Mouse (Mus musculus) MEL (cell line): ENCODE measurements around the gene Cilp. TPM values are rescaled to one million over a fixed set of nuclear protein-coding genes. Genes with fewer than 3 reads are reported as not detected.

Experiments used
- DNase-seq: peaks from one replicate; pipeline ENCODE4 v3.0.0; 2011; ENCODE audit warnings: low read depth, low spot score
- H3K27ac ChIP-seq: 2 replicates; pipeline ENCODE4 v1.5.1; 2012; ENCODE audit warnings: low read depth, mild to moderate bottlenecking, control low read depth, low read length, moderate library complexity; ENCODE audit not compliant: control insufficient read depth
- H3K27me3 ChIP-seq, 2 experiments: fragments of 150-350 bp in 1 of 2; sonication (generic) in 1 of 2; 2 replicates each; pipeline ENCODE4 v1.6.1; 2012; ENCODE audit warnings: low read length in 2 of 2, mild to moderate bottlenecking in 2 of 2, improper control_type of control experiment in 1 of 2, moderate library complexity in 1 of 2; ENCODE audit not compliant: insufficient read depth in 2 of 2, control insufficient read depth in 1 of 2
- H3K36me3 ChIP-seq, 2 experiments: 2 replicates each; pipeline ENCODE4 v1.6.1; 2012 to 2014; ENCODE audit warnings: low read length in 2 of 2, improper control_type of control experiment in 1 of 2, inconsistent platforms in 1 of 2, mild to moderate bottlenecking in 1 of 2; ENCODE audit not compliant: insufficient read depth in 2 of 2, control insufficient read depth in 1 of 2
- H3K4me1 ChIP-seq, 2 experiments: fragments of 150-350 bp in 1 of 2; sonication (generic) in 1 of 2; 2 replicates each; pipeline ENCODE4 v1.6.1; 2012; ENCODE audit warnings: low read length in 2 of 2, improper control_type of control experiment in 1 of 2, mild to moderate bottlenecking in 1 of 2; ENCODE audit not compliant: insufficient read depth in 2 of 2, control insufficient read depth in 1 of 2
- H3K4me3 ChIP-seq, 2 experiments: fragments of 150-350 bp in 1 of 2; sonication (generic) in 1 of 2; 2 replicates each; pipeline ENCODE4 v1.5.1; 2012; ENCODE audit warnings: low read depth in 2 of 2, low read length in 2 of 2, mild to moderate bottlenecking in 2 of 2, moderate library complexity in 2 of 2, control low read depth in 1 of 2, improper control_type of control experiment in 1 of 2; ENCODE audit not compliant: control insufficient read depth in 1 of 2, insufficient read depth in 1 of 2
- H3K79me2 ChIP-seq: 2 replicates; pipeline ENCODE4 v1.6.1; 2012; ENCODE audit warnings: mild to moderate bottlenecking, low read length, moderate library complexity; ENCODE audit not compliant: control insufficient read depth, poor library complexity, insufficient read depth
- H3K9ac ChIP-seq: 2 replicates; pipeline ENCODE4 v1.6.1; 2012; ENCODE audit warnings: low read depth, mild to moderate bottlenecking, control low read depth, low read length, moderate library complexity; ENCODE audit not compliant: control insufficient read depth, poor library complexity, severe bottlenecking
- H3K9me3 ChIP-seq: fragments of 150-350 bp; sonication (generic); replicated peaks from 2 replicates; pipeline ENCODE4 v1.6.1; 2012; ENCODE audit warnings: mild to moderate bottlenecking, low read length, improper control_type of control experiment, moderate library complexity; ENCODE audit not compliant: insufficient read depth
- BHLHE40 ChIP-seq: IDR thresholded peaks from 2 replicates; pipeline ENCODE4 v1.6.1; 2012; ENCODE audit warnings: low read depth, mild to moderate bottlenecking, inconsistent platforms, low read length, improper control_type of control experiment, borderline replicate concordance
- CHD2 ChIP-seq: IDR thresholded peaks from 2 replicates; pipeline ENCODE4 v1.6.1; 2011; ENCODE audit warnings: low read length, improper control_type of control experiment
- CTCF ChIP-seq, 3 experiments: IDR thresholded peaks in 2 of 3; conservative IDR thresholded peaks in 1 of 3; 2 replicates each; pipeline ENCODE4 v1.5.1; 2011 to 2012; ENCODE audit warnings: low read length in 3 of 3, low read depth in 2 of 3, mild to moderate bottlenecking in 2 of 3, improper control_type of control experiment in 1 of 3, inconsistent platforms in 1 of 3, mixed read lengths in 1 of 3, moderate library complexity in 1 of 3; ENCODE audit not compliant: control insufficient read depth in 1 of 3, insufficient read depth in 1 of 3, poor library complexity in 1 of 3, severe bottlenecking in 1 of 3
- E2F4 ChIP-seq: IDR thresholded peaks from 2 replicates; pipeline ENCODE4 v1.6.1; 2011; ENCODE audit warnings: low read depth, low read length, improper control_type of control experiment, borderline replicate concordance
- EP300 ChIP-seq, 2 experiments: IDR thresholded peaks; 2 replicates each; pipeline ENCODE4 v1.6.1; 2011; ENCODE audit warnings: improper control_type of control experiment in 2 of 2, low read length in 2 of 2, low read depth in 1 of 2, mild to moderate bottlenecking in 1 of 2
- ETS1 ChIP-seq: IDR thresholded peaks from 2 replicates; pipeline ENCODE4 v1.6.1; 2012; ENCODE audit warnings: low read depth, mild to moderate bottlenecking, inconsistent platforms, low read length, improper control_type of control experiment, moderate library complexity
- GABPA ChIP-seq: IDR thresholded peaks from 2 replicates; pipeline ENCODE4 v1.6.1; 2012; ENCODE audit warnings: low read depth, mild to moderate bottlenecking, inconsistent platforms, low read length, improper control_type of control experiment, moderate library complexity
- GATA1 ChIP-seq: IDR thresholded peaks from 2 replicates; pipeline ENCODE4 v1.6.1; 2011; ENCODE audit warnings: low read depth, low read length, improper control_type of control experiment
- JUND ChIP-seq: IDR thresholded peaks from 2 replicates; pipeline ENCODE4 v1.6.1; 2011; ENCODE audit warnings: low read depth, mild to moderate bottlenecking, improper control_type of control experiment, low read length
- KAT2A ChIP-seq: conservative IDR thresholded peaks from 2 replicates; pipeline ENCODE4 v1.6.1; 2012; ENCODE audit warnings: low read depth, low read length, improper control_type of control experiment, inconsistent platforms
- MAFK ChIP-seq: IDR thresholded peaks from 2 replicates; pipeline ENCODE4 v1.6.1; 2011; ENCODE audit warnings: low read depth, mild to moderate bottlenecking, low read length, improper control_type of control experiment, borderline replicate concordance
- MAX ChIP-seq: IDR thresholded peaks from 2 replicates; pipeline ENCODE4 v1.6.1; 2011; ENCODE audit warnings: low read length, improper control_type of control experiment
- MEF2A ChIP-seq: IDR thresholded peaks from 2 replicates; pipeline ENCODE4 v1.6.1; 2014; ENCODE audit warnings: low read depth, mild to moderate bottlenecking, inconsistent platforms, low read length, improper control_type of control experiment; ENCODE audit not compliant: poor library complexity, insufficient replicate concordance, severe bottlenecking; ENCODE audit errors: extremely low read depth
- MYB ChIP-seq: IDR thresholded peaks from 2 replicates; pipeline ENCODE4 v1.6.1; 2011; ENCODE audit warnings: mild to moderate bottlenecking, low read depth, low read length, improper control_type of control experiment
- MYC ChIP-seq: IDR thresholded peaks from 2 replicates; pipeline ENCODE4 v1.6.1; 2011; ENCODE audit warnings: low read depth, mild to moderate bottlenecking, low read length, improper control_type of control experiment, moderate library complexity
- NELFE ChIP-seq: IDR thresholded peaks from 2 replicates; pipeline ENCODE4 v1.6.1; 2011; ENCODE audit warnings: low read depth, low read length, improper control_type of control experiment
- NRF1 ChIP-seq: IDR thresholded peaks from 2 replicates; pipeline ENCODE4 v1.6.1; 2014; ENCODE audit warnings: low read depth, mild to moderate bottlenecking, inconsistent platforms, low read length, improper control_type of control experiment, moderate library complexity; ENCODE audit not compliant: poor library complexity, insufficient read depth, severe bottlenecking
- POLR2A ChIP-seq, 2 experiments: IDR thresholded peaks; 2 replicates each; pipeline ENCODE4 v1.6.1; 2011 to 2012; ENCODE audit warnings: low read length in 2 of 2, mild to moderate bottlenecking in 2 of 2, control low read depth in 1 of 2, improper control_type of control experiment in 1 of 2, low read depth in 1 of 2, moderate library complexity in 1 of 2; ENCODE audit not compliant: control insufficient read depth in 1 of 2, insufficient read depth in 1 of 2, poor library complexity in 1 of 2
- POLR2AphosphoS2 ChIP-seq: IDR thresholded peaks from 2 replicates; pipeline ENCODE4 v1.6.1; 2011; ENCODE audit warnings: low read length, improper control_type of control experiment
- UBTF ChIP-seq: IDR thresholded peaks from 2 replicates; pipeline ENCODE4 v1.6.1; 2012; ENCODE audit warnings: low read depth, mild to moderate bottlenecking, inconsistent platforms, low read length, improper control_type of control experiment, moderate library complexity, borderline replicate concordance; ENCODE audit not compliant: insufficient read depth
- USF2 ChIP-seq, 2 experiments: IDR thresholded peaks; 2 replicates each; pipeline ENCODE4 v1.6.1; 2011 to 2012; ENCODE audit warnings: improper control_type of control experiment in 2 of 2, low read length in 2 of 2, borderline replicate concordance in 1 of 2, inconsistent platforms in 1 of 2, low read depth in 1 of 2, mild to moderate bottlenecking in 1 of 2; ENCODE audit not compliant: insufficient read depth in 1 of 2
- ZC3H11A ChIP-seq: IDR thresholded peaks from 2 replicates; pipeline ENCODE4 v1.6.1; 2012; ENCODE audit warnings: low read depth, mild to moderate bottlenecking, inconsistent platforms, low read length, improper control_type of control experiment
- ZMIZ1 ChIP-seq: IDR thresholded peaks from 2 replicates; pipeline ENCODE4 v1.6.1; 2012; ENCODE audit warnings: low read depth, mild to moderate bottlenecking, inconsistent platforms, low read length, improper control_type of control experiment, moderate library complexity
- polyA plus RNA-seq, 2 experiments: library from polyadenylated mRNA; stranded (reverse) in 1 of 2; unstranded in 1 of 2; fragments of >175 nt in 1 of 2; fragments of >200 nt in 1 of 2; gene quantifications; 2 replicates each; pipeline versions ENCODE4 v1.2.1 to v1.2.4; 2012; ENCODE audit warnings: low replicate concordance in 2 of 2, low read depth in 1 of 2; ENCODE audit not compliant: insufficient read length in 2 of 2, insufficient read depth in 1 of 2, missing spikeins in 1 of 2
- total RNA-seq: library from RNA; depleted of rRNA; stranded (reverse); fragments of 300-350 nt; gene quantifications from 2 replicates; pipeline ENCODE4 v1.2.3, GENCODE M21; 2012

Cilp gene
- total and polyA plus RNA-seq, 3 experiments = 0.01 TPM; not detected in 2

- H3K4me1 ChIP-seq = no peaks in the 10 kb centered on the region
- no peak overlapping the region for H3K9ac ChIP-seq
- no peaks in the 10 kb centered on the region for H3K9me3 ChIP-seq
- TF ChIP-seq CTCF (IDR thresholded peaks at IDR 0.05 in 2 of 3, conservative IDR thresholded peaks at IDR 0.05 in 1 of 3; ENCODE audit: control insufficient read depth in 1 of 3, insufficient read depth in 1 of 3, low read depth in 2 of 3, low read length in 3 of 3, poor library complexity in 1 of 3, severe bottlenecking in 1 of 3) = no peak
- no peak for TF ChIP-seq NRF1
- no peak for TF ChIP-seq ETS1
- no peak for TF ChIP-seq MAFK
- no peak for TF ChIP-seq JUND
- no peak for TF ChIP-seq POLR2AphosphoS2
- no peak for TF ChIP-seq ZC3H11A
- TF ChIP-seq KAT2A = no peak
- no peak for TF ChIP-seq MYB
- TF ChIP-seq MYC = no peak
- TF ChIP-seq MAX = no peak
- TF ChIP-seq POLR2A (IDR thresholded peaks at IDR 0.05; ENCODE audit: control insufficient read depth in 1 of 2, insufficient read depth in 1 of 2, low read depth in 1 of 2, low read length in 2 of 2, poor library complexity in 1 of 2) = no peak
- H3K36me3 ChIP-seq = no peaks in the 10 kb centered on the region
- no peak overlapping the region for H3K4me3 ChIP-seq
- no peak overlapping the region for H3K27ac ChIP-seq
- DNase-seq = no peak
- no peaks in the 10 kb centered on the region for H3K79me2 ChIP-seq
- peaks cover 2 to 4% of the 10 kb centered on the region in 2 experiments; a peak in 3 of 4 replicates for H3K27me3 ChIP-seq
Observed at GRCm38 (mm10) chr9:65262641-65263120, 2.3 kb upstream of the Cilp start.

GRCm38 (mm10) chr9:65267742-65268515 lies 2.9 kb downstream of the Cilp start:
- TF ChIP-seq BHLHE40 (no peak), NELFE (no peak), JUND (no peak), CHD2 (no peak), ZMIZ1 (no peak), E2F4 (no peak), UBTF (no peak), MYB (no peak), GATA1 (no peak), GABPA (no peak), USF2 (IDR thresholded peaks at IDR 0.05; ENCODE audit: borderline replicate concordance in 1 of 2, insufficient read depth in 1 of 2, low read depth in 1 of 2, low read length in 2 of 2) (no peak), EP300 (IDR thresholded peaks at IDR 0.05; ENCODE audit: low read depth in 1 of 2, low read length in 2 of 2) (no peak), MEF2A (no peak)
- no peaks in the 10 kb centered on the region; a peak in 2 of 4 replicates for H3K27me3 ChIP-seq
- no peaks in the 10 kb centered on the region for H3K36me3 ChIP-seq
- H3K4me3 ChIP-seq = no peak overlapping the region
- no peak overlapping the region for H3K27ac ChIP-seq
- H3K79me2 ChIP-seq = no peaks in the 10 kb centered on the region
- no peaks in the 10 kb centered on the region for H3K4me1 ChIP-seq
- H3K9ac ChIP-seq = no peak overlapping the region
- no peak for DNase-seq
- no peaks in the 10 kb centered on the region for H3K9me3 ChIP-seq
